Mouse (Mus musculus) frontal cortex, postnatal 25 days (tissue): ENCODE measurements around the gene Rer1.

Experiments
- DNase-seq, 2 experiments: peaks; one replicate each; pipeline ENCODE4 v3.0.0; 2022; ENCODE audit warnings: low spot score in 2 of 2

Gene Rer1

DNA sequence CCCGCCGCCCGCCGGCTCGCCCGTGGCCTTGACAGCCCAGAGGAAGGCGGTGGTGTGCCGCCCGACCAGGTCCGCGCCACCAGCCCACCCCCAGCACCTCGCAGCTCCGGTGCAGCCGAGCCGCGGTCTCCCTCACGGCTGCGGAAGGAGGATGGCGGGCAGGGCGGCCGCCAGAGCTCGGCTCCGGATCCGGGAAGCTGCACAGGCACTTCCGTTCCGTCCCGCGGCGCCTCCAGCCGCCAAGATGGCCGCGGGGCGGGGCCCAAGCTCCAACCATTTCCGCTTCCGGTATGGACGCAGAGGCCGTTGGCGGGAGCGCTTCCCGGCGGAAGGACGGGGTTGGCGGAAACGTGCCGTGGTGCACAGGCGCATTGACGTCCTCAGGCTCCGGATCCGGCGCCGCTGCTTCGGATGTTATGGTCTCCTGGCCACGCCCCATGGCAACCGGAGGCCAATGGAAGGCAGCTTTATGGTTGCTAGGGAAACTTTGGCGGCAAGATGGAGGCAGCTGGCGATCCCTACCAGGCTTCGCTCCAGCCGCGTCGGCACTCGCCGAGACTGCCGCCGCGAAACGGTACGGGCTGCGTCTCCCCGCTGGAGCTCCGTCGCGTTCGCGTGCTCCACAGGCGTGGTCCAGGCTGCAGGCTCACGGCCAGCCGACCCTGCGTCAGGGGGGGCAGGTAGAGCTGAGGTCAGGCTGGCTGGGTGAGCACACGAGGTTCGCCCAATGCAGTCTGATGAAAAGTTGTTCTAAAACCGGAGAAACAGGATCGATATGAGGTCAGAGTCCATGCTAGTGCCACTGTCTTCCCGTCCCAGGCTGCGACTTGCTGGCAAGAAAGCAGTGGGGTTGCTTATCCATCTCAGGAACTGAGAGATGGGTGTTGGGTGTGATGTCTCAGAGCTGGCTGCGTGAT is at the start of gene Rer1, which contains the start of gene Morn1:
Gene Rer1, minus strand, starts transcription at position 275 of the 917 bp plus-strand sequence.
Gene Morn1, plus strand, starts transcription at position 470 of the 917 bp plus-strand sequence.
- peak; percentile 100 for DNase-seq

DNA sequence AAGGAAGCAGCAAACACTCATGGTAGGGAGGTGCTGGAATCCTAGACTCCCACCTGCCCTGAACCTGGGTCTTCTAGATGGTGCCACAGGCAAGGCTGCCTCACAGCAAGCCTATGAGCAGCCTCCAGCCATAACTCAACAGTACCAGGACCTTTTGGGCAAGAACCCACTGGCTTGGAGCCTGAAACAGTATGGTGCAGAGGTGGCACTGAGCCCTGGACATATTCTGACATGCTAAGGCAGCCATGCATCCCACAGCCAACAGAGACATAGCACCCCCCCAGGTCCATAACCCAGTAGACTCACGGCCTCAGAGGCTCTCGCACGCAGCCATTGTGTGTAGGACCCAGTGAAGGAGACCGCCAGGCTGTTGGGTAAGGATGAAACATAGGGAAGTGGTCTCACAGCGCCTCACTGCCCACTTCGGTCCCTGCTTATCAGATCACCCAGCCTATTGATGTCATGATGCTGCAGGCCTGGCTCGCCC is 48.5 kb upstream of the Rer1 start:
- DNase-seq = no peak

DNA sequence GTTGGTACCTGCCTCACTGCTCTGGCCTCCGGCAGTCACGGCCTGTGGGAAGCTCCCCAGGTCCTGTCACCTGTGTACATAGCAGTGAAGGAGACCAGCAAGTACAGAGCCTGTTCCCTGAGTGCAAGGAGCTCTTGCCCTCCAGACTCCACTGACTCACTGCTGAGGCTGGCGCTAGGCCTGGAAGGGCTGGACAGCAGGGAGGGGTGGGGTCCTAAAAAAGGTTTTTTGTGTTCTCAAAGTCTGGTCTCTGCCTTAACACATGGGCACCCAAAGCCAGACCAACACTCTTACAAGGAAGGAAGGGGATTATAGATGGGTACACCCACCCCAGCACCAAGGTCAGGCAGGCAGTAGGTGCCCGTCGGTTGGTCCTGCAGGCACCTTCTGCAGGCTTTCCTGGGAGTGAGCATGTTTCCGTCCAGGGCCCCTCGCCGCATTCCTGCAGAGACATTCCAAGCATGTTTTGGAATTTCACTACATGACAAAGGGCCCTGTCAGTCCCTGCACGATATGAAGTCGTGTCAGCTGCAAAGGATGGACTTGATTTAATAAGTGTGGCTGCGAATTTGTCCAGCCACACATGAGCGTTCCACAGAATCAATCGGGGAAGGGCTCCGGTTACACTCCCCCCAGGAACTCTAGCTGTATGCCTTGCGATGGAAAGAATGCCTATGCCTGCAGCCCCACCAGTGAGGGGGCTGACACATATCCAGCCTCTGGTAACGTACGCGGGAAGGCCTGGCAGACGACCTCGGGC is 47.7 kb upstream of the Rer1 start:
- DNase-seq = no peak

DNA sequence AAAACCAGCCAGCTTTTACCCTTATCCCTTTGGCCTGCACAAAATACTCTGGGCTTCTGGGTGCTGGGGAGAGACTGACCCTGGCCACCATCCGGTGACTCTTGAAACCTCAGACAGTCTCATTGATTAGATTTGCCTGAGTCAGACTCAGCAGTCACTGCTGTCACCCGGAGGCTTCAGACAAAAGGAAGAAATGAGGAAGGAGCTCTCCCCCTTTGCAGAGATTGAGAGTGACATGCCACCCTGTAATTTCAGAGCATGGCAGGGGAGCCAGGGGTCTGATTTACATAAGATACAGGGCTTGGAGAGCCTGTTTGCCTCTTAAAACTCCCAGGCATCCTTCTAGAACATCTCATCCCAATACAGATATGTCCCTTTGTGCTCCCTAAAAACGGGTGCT is 47.0 kb upstream of the Rer1 start:
- DNase-seq = no peak

DNA sequence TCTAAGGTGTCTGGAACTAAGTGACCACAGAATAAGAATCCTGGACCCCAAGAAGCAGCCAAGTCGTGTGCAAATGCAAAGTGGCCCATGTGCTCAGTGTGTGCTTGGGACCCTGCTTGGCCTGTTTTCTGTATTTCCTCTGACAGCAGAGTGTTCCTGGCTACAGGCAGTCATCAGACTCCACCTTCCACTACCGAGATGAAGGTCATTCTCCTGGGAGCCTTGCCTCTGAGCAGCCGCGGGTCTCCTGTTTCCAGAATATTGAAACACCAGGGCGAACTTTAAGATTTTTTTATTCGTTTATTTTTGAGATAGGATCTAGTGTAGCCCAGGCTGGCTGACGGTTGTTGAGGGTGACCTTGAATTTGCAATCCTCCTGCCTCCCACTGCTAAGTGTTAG is 44.4 kb upstream of the Rer1 start:
- DNase-seq = no peak

DNA sequence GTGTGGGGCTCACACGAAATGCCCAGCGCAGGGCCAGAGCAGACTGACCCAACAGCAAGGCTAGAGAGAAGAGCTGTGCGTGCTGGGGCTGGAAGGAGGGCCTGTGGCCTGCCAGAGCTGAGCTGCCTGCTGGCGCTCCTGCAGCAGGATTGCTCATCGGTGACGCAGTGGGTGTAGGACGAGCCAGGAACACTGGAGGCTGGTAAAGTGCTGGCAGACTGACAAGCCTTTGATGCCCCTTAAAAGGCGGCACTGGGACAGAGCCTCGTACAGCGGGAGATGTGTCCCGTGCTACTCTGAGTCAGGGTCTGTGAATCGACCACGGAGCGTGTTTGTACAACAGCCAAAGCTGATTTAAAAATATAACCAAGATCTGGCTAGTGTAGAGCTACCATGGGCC is 43.8 kb upstream of the Rer1 start:
- peak; percentile 63 to 76 for DNase-seq

DNA sequence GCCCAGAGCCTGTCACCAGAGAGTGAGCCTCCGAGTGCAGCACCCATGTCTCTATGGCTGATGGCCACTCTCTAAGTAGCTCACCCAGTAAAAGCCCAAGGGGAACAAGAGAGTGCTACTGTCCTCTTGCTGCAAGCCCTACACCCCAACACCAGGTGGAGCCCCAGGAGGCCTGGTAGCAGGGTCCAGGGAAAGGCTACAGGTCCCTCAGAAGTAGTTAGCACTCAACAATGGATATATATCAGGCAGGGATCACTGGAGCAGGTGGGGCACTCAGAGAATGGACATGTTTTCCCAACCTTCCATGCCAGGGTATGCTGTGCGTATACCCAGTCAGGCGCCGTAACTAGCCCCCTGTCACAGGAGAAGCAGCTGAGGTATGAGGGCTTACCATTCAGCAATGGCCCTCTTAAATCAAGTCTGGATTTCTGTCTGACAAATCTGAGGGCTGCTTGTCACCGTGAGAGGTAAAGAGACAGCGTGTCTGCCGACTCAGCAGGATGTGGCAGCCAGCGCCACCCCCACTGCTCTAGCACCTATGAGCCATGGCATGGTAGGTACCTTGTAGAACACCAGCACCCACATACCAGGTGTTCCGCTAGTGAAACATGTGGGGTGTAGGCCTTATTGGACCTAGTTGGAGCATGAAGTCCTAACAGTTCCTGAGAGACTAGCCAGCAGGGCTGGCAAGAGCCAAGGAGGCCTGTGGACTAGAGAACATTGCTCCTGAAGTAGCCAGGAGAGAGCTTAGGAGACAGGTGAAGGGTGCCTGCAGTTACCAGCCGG is 43.1 kb upstream of the Rer1 start:
- DNase-seq = no peak

DNA sequence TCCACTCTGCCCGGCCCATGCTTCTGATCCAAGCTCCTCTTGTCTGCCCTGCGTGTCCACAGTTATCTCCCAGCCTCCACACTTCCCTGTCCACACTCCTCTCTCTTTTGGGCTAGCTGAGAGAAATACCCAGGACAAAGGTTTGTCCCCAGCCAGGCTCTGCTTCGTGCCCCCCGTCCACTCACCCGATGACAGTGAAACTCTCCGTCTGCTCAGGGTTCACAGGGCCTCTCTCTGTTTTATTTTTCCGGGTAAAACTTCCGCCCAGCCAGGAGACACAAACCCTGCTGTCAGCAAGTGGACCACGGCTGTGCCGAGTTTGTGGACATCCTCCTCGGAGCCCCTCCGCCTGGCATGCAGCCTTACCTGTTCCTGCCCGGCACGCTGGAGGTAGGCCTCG is 42.2 kb upstream of the Rer1 start:
- DNase-seq = no peak

DNA sequence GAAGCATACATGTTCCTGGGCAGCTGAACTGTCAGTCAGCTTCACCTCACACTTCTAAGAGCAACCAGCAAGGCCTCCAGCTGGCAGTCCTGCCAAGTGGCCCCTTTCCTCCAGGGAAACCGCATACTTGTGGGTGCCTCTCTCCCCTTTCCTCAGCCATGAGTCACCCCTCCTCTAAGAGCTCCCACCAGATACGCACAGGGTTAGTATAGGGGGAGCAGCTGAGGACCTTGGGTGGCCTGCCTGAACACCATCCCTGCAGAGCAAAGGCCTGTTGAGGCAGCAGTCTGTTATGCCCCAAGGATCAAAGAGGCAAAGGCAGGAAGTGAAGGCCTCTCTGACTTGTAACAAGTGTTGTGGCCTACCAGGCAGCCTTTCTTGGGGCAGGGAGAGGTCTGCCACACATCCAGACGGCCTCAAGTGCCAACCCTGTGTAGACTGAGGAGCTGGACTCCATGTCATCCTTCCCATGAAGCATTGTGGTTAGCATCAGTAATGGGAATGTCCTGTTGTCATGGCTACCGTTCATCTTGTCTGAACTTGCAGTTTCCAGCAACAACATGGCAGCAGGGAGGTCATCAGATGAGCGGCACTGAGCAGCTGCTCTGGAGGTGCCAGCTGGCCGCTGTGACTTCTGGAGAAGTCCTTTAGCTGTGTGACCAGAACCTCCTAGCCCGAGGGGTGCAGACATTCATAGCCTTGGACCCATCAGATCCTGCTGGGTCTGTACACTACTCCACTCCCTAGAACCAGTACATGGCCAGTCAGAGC is 40.6 kb upstream of the Rer1 start:
- no peak for DNase-seq

DNA sequence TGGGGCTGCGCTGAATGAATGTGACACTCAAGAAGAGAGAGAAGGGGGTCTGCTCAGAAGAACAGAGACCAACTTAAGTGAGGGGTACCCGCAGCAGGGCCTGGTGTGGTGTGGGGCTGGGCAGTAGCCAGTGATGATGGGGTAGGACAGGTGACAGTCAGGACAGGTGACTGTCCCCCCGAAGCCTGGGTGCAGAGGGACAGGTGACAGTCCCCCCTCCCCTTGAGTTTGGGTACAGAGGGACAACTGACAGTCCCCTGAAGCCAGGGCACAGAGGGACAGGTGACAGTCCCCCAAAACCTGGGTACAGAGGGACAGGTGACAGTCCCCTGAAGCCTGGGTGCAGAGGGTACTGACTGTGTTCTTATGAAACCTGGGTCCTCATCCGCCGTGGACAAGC is 40.0 kb upstream of the Rer1 start:
- no peak for DNase-seq

DNA sequence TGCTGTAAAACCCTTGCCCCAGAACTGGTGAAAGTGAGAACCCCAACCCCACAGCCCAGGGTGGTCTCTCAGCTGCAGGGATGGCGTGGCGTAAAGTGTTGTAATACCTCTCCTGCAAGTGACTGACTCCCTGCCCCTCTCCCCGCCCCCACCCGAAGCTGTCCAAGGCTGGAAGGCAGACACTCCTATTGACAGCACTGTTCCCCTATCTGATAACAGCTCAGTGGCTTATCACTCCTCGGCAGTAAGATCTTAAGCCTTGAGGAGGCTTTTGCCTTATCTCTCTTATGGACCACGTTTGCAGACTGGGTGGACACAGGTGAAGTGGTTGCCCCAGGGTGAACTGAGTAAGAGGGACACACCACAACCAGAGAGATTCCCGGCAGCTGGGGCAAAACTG is 39.1 kb upstream of the Rer1 start:
- DNase-seq = no peak

DNA sequence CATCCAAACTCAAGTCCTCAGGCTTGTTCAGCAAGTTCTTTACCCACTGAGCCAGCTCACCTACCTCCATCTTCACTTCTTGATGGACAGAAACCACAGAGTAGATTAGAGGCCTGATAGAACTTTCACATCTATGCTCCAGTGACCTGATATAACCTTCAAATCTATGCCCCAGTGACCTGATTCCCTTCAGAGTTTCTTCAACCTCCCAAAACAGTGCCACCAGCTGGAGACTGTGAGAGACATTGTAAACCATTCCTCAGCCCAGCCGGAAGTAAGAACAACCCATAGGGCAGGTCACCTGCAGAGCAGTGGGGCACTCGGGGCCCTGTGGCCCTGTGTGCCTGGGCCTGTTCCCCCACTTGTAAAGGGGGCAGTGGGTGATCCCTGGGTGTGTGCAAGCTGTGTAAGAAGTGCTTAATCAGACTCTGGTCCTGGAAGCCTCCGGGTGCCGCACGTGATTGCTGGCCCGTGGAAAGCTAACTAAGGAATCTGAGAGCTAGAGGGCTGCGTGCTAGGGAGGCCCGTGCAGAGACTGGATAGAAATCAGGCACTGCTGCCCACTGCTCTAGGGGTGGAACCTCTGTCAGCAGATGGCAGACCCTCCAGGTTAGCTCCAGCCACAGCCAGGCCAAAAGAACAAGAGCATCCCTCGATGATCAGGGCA is 37.8 kb upstream of the Rer1 start:
- DNase-seq = no peak

DNA sequence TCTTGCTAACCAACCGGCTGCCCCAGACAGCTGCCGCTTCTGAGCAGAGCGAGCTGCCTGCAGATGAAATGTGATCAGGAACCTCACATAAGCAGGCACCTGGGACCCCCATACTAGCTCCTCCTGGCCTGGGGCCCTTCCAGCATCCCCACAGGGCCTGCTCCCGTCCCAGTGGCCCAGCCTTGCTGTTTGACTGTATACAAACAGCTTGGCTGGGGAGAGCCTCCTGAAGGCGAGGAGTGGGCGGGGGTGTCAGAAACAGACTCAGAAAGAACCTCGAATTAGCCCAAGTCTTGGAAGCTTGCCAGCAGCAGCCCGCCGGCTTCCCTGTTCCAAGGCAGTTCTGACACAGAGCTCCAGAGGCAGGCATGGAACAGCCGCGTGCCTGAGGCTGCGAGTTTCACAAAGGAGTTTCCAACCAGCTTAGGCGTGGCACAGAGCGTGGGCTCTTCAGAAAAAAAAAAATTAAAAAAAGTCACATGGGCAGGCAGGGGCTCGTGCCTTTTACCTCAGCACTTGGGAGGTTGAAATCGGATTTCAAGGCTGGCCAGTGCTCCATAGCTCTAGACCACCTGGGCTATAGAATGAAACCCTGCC is 36.4 kb upstream of the Rer1 start:
- DNase-seq = peak; percentile 89 to 94

DNA sequence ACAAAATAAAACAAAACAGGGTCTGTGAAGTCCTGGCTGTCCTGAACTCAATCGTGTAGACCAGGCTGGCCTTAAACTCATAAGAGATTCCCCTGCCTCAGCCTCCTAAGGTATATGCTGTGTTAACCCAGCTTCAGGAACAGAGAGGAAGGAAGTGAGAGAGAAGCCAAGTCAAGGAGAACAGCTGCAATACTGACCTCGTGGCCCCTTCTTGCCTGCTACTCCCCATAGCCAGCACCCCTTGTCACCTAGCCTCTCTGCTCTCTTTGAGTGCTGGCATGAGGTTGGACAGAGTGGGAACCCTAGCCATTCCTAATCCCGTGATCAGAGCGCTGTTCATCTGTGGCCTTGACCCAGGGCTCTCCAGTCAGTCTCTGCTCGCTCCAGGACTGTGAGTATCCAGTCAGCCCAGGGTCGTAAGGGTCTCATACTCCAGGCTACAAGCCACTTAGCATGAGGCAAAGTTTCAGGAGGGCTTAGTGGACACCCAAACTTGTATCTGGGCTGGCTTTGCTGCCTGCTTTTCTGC is 35.8 kb upstream of the Rer1 start:
- DNase-seq = no peak

DNA sequence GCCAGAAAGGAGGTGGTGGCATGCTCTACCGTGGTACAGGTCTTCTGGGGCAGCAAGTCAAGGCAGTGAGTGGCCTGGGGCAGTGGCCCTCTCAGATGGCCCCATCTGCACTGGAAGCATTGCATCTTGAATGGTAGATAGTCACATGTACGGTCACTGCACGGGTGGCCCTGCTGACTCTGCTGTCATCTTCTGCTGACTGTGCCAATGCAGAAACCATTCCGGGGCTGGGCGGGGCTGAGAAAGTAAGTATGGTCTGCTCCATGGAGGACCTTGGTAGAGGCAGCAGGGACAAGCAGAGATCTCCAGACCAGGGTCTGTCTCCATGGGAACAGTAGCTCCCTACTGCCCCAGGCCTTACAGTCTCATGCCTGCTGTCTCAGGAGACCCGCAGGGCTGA is 35.0 kb upstream of the Rer1 start:
- DNase-seq = no peak

DNA sequence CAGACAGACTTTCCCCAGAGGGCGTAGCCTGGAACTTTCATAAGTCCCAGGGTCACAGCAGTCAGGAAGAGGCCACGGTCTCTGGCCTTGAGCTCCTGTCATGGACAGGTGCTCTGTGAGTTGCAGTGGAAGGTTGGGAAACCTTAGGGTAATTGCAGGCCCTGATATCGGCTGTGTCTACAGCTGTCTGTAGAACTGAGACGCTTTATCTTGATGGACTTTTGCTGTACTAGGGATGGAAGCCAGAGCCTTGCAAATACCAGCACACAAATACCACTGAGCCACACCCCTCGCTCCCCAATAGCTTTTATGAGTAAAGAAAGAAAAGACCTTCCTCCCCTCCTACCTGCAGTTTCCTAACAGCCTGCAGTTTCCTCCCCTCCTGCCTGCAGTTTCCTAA is 34.4 kb upstream of the Rer1 start:
- no peak for DNase-seq

DNA sequence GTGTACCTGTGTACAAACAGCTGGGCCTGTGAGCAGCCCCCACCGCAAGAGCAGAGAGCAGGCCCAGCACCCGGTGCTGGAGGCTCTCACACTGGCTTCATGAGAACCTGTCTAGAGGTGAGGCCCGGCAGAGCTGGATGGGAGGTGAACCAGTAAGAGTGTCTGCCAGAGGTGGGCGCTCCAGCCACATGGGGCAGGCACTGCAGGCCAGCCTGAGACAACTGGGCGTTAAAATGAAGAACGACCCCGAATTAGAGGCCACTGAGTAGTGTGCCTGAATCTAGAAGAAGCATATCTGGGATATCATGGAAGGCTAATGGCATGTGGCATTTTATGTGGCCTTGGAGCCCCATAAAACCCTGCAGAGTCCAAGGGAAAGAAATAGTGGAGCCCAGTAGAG is 33.9 kb upstream of the Rer1 start:
- no peak for DNase-seq

DNA sequence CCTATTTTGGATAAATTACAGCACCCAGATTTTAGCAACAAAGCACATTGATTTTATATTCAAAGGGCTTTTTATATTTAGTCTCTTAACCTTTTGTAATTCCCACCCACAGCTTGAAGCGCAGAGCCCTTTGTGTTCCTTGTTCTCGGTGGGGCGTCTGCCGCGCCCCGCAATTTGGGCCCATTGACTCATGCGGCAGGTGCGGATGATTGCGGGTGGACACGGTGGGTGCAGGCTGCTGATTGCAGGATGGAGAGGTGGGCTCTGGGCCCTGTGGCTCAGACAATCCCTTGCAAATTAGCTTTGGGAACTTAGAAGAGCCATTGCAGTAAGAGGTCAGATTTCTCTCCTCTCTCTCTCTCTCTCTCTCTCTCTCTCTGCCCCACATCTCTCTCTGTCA is 32.1 kb upstream of the Rer1 start:
- no peak for DNase-seq

DNA sequence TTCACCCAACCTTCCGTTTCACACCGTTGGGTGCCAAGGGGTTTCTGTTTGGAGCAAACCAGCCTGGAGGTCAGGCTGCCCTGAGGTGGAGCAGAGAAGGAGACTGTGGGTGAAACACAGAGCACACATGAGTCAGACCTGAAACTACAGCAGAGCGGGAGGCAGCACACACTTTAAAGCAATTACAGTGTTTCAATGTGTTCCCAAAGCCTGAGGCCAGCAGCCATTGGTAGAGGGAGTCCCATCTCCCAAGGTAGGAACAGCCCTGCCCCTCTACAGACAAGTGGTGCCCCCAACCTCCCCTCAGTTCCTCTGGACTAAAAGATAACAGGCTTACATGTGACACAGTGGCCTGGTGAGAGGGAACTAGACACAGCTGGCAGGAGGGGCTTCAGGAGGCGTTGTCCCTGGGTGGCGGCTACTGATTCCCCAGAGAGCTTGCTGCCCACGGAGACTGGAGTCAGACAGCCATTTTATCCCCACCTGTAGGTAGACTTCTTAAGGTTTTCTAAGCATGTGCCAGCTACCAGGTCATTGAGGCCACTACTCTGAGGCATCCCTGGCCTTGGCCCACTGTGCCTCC is 31.3 kb upstream of the Rer1 start:
- DNase-seq = no peak

DNA sequence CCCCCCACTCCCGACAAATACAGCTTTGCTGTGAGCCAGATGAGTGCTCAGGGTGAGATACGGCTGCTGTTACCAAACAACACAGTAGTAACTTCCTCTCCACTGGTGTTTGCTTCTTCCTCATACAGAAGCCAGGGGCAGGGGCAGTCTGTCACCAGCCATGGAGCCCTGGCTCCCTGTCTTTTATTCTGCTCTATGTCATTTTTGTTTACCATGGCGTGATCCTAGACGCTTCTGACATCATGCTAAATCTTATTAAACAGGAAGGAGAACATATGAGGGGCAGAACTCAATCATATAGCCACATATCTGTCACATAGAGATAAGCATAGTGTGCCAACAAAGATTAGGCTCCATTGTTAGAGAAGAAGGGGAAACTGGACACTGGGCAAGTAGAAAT is 30.4 kb upstream of the Rer1 start:
- DNase-seq = no peak
